Mouse (Mus musculus) inflammation-experienced regulatory T-cells, adult 16 weeks (primary cell): ENCODE measurements around the gene Cdc42bpg. TPM values are rescaled to one million over a fixed set of nuclear protein-coding genes. Genes with fewer than 3 reads are reported as not detected.

Source experiments
- polyA plus RNA-seq: library from polyadenylated mRNA; unstranded; fragments of 100-300 nt; shearing (Covaris generic); gene quantifications from one replicate; pipeline ENCODE4 v1.2.1, GENCODE M21; 2017

Gene Cdc42bpg
- polyA plus RNA-seq, result 0.37 TPM

DNA sequence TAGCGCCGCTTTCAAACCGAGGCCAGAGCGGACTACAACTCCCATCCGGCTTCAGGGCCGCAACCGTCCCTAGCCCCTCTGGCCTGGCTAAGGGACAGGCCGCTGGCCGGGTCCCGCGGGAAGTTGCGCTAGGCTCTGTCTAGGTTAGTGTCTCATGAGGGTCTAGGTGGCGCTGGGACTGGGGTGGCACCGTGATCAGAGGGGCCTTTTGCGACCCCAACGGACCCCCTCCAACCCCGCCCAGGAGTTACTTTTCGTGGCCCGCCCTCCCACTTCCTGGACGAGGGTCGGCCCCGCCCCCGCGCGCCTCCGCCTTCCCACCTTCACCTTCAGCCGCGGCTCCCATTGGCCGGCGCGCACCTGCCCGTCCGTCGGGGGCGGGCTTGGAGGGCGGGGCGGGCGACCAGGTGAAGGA lies at the start of gene Cdc42bpg:
Gene Cdc42bpg, plus strand, starts transcription at position 320 of the 415 bp plus-strand sequence.

DNA sequence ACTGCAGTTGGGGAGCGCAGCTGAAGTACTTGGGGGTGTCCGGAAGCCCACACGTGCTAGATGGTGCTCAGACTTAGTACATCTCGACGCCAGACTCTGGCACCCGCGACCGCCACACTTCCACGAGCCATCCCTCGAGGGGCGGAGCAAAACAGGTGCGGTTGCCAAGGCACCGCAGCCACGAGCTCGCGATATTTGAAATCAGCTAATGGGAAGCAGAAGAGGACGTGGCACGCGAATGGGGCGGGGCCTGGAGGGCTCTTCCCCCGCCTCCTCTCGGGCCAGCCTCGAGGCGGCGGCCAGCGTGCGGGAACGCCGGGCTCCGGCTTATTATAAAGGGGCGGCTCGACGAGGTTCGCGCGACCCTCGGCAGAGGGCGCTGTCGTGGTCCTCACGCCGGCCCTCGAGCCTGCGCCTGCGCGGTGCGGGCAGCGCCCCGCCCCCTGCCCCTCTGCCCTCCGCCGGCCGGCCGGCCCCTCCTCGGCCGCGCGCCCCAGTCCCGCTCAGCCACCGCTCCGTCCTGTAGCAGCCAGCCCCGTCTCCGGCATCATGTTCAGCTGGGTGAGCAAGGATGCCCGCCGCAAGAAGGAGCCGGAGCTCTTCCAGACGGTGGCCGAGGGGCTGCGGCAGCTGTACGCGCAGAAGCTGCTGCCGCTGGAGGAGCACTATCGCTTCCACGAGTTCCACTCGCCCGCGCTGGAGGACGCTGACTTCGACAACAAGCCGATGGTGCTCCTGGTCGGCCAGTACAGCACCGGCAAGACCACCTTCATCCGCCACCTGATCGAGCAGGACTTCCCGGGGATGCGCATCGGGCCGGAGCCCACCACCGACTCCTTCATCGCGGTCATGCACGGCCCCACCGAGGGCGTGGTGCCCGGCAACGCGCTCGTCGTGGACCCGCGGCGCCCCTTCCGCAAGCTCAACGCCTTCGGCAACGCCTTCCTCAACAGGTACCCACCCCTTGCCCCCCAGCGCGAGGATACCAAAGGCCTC lies 29.5 kb upstream of the Cdc42bpg start, which contains the start of gene Ehd1:
Gene Ehd1, plus strand, starts transcription at position 300 of the 996 bp plus-strand sequence.

DNA sequence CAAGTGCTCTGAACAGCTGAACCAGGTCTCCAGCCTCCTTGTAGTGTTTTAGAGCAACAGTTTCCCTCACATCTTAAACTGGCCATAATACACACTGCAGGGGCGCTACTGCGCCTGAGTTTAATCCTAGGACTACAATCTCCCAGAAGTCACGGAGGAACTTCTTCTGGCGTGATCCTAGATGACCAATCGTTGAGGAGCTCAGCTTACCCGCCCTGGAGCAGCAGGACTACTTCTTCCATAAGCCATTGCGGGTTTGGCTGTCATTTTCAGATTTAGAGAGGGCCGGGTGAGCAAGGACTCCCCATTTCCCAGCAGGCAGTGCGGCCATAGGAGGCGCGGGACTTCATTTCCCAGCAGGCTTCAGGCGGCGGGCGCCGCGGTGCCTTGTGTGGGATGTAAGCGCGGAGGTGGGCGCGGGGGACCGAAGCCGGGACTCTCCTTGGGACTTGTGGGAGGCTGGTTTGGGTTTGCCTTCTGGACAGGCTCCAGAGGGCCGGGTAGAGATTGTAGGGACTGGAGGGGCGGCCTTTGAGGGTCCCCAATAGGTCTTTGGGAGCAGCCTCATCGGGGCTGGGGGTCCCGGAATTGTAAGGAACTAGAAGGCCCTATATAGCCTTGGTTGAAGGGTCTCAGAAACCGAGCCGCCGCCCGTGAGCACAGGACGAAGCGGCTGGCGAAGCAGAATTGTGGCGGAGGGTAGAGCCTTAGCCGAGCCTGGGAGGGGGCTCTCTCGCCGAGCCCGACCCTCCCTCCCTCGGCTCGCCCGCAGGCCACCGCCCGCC lies 28.6 kb downstream of the Cdc42bpg start, which contains the start of gene Men1:
Gene Men1, plus strand, starts transcription at position 307 of the 785 bp plus-strand sequence.

DNA sequence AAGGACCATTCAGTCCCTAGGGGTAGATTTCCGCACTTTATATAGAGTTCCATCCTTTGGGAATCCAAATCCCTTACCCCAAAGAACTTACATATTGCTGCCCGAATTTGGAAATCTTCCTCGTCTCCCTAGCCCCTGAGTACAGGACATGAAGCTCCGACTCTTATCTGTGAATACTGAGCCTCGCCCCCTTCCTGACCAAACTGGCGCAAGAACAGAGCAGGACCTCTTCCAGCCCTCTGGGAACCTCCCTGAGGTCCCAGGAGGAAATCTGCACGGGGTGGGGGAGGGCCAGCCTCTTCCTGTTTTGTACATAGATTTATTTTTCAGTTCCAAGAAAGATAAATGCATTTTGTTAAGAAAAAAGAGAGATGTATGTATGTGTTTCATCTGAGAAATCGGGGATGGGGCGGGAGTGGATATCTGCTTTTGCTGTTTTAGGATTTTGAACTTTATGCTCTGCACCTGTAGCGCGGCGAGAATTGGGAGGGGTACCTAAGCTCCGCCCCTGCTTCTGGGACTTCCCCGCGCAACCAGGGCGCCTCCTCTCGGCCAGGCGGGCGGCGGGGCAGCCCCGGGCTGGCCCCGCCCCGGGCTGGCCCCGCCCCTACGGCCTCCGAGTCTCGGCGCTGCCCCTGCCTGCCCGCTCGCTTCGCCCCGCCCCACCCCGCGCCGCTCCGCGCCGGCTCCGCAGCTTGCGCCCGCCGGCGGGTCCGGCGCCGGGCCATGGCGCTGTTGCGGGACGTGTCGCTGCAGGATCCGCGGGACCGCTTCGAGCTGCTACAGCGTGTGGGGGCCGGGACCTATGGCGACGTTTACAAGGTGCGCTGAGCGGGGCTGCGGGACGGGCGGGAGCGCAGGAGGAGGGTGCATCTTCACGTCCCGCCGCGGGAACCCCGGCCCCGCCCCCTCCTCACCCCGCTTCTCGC lies 34.5 kb downstream of the Cdc42bpg start, which contains the start of gene Map4k2:
Gene Map4k2, plus strand, starts transcription at position 612 of the 929 bp plus-strand sequence.

DNA sequence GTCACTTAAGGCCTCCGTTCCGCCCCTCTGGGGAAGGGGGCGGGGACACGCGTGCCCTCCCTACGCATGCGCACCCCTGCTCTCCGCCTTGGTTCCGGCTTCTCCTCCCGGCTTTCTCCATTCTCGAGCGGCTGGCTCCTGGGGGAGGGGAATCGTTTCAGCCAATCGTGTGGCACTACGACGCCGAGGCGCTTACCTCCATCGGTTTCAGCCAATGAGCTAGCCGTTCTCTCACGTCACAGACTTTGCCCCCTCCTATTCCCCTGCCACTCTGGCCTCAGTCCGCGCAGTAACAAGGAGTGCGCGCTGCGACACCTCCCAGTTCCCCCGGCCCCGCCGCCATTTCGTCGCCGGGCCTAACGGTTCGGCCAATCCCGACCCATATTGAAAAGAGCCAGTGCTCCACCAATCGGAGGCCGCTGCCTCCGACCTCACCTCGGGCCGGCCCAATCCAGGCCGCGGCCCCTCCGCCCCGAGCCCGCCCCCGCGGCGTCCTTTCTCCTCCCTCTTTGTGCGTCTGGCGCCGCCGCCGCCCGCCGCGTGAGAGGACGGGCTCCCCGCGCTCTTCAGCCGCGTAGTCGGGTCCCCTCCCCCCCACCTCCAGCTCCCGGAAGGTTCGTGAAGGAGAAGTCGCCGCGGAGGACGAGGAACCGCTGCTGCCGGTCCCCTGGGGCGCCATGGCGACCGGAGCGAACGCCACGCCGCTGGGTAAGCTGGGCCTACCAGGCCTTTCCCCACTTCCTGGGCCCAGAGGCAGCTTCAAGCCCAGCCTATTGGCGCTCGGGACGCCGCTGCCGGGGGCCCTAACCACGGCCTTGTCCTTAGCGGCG lies 57.4 kb downstream of the Cdc42bpg start, which contains the start of gene Sf1:
Gene Sf1, plus strand, starts transcription at position 280 of the 830 bp plus-strand sequence.

Other genes starting within 250 kb of the Cdc42bpg start
- 56.0 TPM for gene Mrpl49, start 248.7 kb upstream of the Cdc42bpg start, polyA plus RNA-seq
- 820 TPM for gene Fau, start 248.6 kb upstream of the Cdc42bpg start, polyA plus RNA-seq
- gene Znhit2, start 245.3 kb upstream of the Cdc42bpg start, polyA plus RNA-seq, result 10.9 TPM
- gene Tm7sf2, start 238.1 kb upstream of the Cdc42bpg start, polyA plus RNA-seq, result 20.5 TPM
- gene Vps51, start 229.2 kb upstream of the Cdc42bpg start, polyA plus RNA-seq, result 98.9 TPM
- not detected for gene Tmem262, start 226.4 kb upstream of the Cdc42bpg start, polyA plus RNA-seq
- 0.73 TPM for gene Gm28374, start 224.2 kb upstream of the Cdc42bpg start, polyA plus RNA-seq
- gene Zfpl1, start 221.5 kb upstream of the Cdc42bpg start, polyA plus RNA-seq, result 53.7 TPM
- 5.6 TPM for gene Cdca5, start 221.5 kb upstream of the Cdc42bpg start, polyA plus RNA-seq
- gene AC131692.1, start 212.0 kb upstream of the Cdc42bpg start, polyA plus RNA-seq, result not detected
- not detected for gene Naaladl1, start 200.7 kb upstream of the Cdc42bpg start, polyA plus RNA-seq
- gene Sac3d1, start 187.8 kb upstream of the Cdc42bpg start, polyA plus RNA-seq, result 2.7 TPM
- 43.1 TPM for gene Snx15, start 178.2 kb upstream of the Cdc42bpg start, polyA plus RNA-seq
- gene Batf2, start 165.5 kb upstream of the Cdc42bpg start, polyA plus RNA-seq, result not detected
- 25.0 TPM for gene Arl2, start 164.9 kb upstream of the Cdc42bpg start, polyA plus RNA-seq
- 0.28 TPM for gene Majin, start 122.1 kb upstream of the Cdc42bpg start, polyA plus RNA-seq
- gene Gpha2, start 80.1 kb upstream of the Cdc42bpg start, polyA plus RNA-seq, result not detected
- gene Ppp2r5b, start 70.6 kb upstream of the Cdc42bpg start, polyA plus RNA-seq, result 14.8 TPM
- gene Atg2a, start 64.8 kb upstream of the Cdc42bpg start, polyA plus RNA-seq, result 48.1 TPM
- 25.5 TPM for gene Ehd1, start 29.7 kb upstream of the Cdc42bpg start, polyA plus RNA-seq
- gene Men1, start 28.5 kb downstream of the Cdc42bpg start, polyA plus RNA-seq, result 78.5 TPM
- 113 TPM for gene Map4k2, start 34.7 kb downstream of the Cdc42bpg start, polyA plus RNA-seq
- gene Sf1, start 57.2 kb downstream of the Cdc42bpg start, polyA plus RNA-seq, result 249 TPM
- gene Pygm, start 77.9 kb downstream of the Cdc42bpg start, polyA plus RNA-seq, result 2.8 TPM
- gene Rasgrp2, start 92.9 kb downstream of the Cdc42bpg start, polyA plus RNA-seq, result 104 TPM
- gene Nrxn2, start 112.3 kb downstream of the Cdc42bpg start, polyA plus RNA-seq, result not detected
- gene Slc22a12, start 236.6 kb downstream of the Cdc42bpg start, polyA plus RNA-seq, result not detected